Mouse (Mus musculus) thymus, postnatal 25 days (tissue): ENCODE measurements at regions not wholly inside any gene's neighbourhood (a gene's known extent, or its start where the extent isn't known, plus 50 kb on each side); places are given as distances from the start of the nearest gene placed in this dataset.

Experiments used
- DNase-seq: peaks from one replicate; pipeline ENCODE4 v3.0.0; 2022

GRCm38 (mm10) chr13:44210123-44210522 is 425.5 kb downstream of the Cd83 start:
- DNase-seq = peak; percentile 33

DNA sequence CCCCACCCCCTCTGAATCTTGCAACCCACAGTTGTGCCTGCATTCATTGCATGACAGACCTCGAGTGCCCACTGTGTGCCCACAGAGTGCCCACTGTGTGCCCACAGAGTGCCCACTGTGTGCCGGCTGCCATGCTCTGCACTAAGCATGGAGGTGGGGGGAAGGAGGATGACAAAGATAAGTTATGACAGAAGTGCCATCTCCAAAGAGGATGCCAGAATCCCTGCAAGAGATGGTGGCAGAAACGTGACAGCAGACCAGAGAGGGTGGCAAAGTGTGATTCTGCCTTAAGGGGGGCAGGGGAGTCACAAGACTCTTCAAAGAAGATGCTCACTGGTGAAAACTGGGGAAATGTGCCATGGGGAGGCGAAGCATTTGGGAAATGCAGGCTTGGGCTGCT is 427.8 kb downstream of the Cd83 start:
- DNase-seq = no peak

- no peak for DNase-seq
Observed at GRCm38 (mm10) chr13:44212936-44213335, 428.4 kb downstream of the Cd83 start.

- no peak for DNase-seq
Observed at GRCm38 (mm10) chr13:44218266-44218665, 433.7 kb downstream of the Cd83 start.

DNA sequence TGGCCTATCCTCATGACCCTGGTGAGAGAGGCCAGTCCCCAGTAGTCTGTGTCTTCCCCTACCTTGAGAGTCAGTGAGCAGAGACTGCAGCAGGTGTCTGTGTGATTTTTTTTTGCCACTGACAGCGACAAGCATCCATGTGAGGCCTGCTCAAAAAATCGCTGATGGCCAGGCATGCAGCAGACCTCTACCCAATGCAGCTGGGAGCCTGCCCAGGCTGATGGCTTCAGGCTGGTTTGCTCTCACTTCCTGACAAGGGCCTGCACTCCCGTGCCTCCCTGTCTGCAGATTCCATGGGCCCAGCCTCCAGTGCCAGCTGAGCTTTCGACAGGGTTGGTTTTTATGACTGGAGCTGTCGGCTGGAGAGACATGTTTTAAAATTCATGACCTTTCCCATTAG is 437.1 kb downstream of the Cd83 start:
- no peak for DNase-seq

DNA sequence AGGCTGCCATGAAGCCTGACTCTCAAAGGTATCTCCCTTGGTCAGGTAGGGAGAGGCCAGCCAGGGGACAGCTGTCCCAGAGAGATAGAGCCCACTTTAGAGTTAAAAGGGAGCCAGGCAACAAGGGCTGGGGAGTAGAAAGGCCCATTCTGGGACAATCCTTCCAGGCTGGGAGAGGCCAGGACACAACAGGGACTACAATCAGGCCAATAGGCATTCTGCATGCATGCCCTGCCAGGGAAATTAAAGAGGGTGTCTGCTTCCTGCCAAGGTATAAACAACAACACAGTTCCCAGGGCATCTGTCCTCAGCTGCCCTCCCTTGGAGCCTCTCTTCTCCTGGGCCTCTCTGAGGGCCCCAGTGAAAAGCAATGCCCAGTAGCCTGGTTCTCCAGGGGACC is 437.8 kb downstream of the Cd83 start:
- no peak for DNase-seq

DNA sequence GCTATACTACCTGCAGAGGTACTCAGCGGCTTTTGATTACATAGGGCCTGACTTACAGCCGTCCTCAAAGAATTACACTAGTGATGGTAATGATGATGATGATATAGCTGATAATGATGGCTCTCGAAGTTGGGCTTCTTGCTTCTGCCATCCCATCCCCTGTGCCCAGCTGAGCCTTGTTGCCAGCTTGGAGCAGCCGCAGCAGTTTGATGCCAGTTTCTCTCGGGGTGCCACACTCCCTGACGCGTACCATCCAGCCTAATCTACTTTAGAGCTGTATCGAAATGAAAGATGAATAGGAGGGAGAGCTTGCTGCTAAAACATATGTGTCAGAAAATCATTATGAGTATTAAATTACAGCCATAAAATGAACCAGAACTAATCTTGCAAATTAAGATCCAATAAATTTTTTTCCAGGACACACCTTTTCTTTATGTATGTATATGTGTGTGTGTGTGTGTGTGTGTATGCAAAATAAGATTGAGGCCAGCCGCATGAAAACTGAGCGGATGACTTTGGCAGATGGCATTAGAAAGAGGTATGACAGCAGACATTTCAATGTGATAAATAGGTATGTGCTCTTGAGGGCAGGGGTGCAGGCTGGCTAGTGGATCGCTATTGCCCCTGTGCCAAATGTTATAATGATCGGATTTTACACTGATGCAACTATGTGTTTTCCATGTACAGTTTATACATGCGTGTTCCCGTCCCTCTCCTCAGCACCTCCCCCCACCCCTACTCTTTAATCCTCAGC is 443.3 kb downstream of the Cd83 start:
- no peak for DNase-seq

DNA sequence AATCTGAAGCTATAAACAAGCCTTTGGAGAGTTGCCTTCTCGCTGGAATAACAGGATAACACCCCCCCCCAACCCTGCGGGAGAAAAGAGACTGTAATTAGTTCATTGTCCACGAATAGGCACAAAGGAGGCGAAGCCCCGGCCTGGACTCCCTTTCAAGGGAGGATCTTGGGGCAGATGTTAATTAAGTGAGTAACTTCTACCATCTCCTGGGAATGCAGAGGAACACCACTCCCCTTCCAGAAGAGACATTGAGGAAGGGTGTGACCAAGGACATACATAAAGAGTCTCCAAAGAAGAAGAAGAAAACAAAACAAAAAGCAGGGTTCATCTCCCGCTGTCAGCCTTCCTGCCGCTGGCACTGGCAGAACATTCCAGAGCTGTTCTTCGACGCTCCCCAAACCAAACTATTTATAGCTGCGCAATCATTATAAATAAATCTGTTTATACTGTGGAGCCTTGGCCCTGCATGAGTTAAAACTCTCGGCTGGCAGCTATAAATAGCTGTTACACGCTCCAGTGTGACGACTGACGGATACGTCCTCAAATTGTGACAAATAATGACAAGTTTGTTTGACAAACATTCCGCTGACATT is 444.1 kb downstream of the Cd83 start:
- no peak for DNase-seq

DNA sequence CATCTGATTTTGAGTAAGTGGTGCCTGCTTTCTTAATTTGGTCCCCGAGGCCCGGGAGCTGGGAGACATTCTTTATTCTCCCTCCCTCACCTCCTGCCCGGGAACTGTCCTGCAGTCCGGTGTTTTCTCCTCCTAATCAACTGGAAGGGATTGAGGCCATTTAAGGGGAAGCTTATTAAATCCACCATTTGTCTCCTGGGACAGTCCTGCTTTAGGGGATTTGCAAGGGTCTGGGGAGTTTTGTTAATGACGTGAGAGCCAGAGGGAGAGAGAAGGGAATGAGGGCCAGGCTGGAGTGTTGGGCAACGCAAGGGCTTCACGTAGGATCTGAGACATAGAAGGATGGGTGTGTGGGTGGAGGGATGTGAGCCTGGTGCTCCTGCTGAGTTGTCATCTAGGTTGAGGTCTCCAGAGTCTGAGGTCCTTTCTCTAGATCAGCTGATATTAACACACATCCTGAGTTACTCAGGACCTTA is 444.6 kb downstream of the Cd83 start:
- DNase-seq = no peak

- DNase-seq = no peak
Observed at GRCm38 (mm10) chr13:44231403-44231802, 446.8 kb downstream of the Cd83 start.

DNA sequence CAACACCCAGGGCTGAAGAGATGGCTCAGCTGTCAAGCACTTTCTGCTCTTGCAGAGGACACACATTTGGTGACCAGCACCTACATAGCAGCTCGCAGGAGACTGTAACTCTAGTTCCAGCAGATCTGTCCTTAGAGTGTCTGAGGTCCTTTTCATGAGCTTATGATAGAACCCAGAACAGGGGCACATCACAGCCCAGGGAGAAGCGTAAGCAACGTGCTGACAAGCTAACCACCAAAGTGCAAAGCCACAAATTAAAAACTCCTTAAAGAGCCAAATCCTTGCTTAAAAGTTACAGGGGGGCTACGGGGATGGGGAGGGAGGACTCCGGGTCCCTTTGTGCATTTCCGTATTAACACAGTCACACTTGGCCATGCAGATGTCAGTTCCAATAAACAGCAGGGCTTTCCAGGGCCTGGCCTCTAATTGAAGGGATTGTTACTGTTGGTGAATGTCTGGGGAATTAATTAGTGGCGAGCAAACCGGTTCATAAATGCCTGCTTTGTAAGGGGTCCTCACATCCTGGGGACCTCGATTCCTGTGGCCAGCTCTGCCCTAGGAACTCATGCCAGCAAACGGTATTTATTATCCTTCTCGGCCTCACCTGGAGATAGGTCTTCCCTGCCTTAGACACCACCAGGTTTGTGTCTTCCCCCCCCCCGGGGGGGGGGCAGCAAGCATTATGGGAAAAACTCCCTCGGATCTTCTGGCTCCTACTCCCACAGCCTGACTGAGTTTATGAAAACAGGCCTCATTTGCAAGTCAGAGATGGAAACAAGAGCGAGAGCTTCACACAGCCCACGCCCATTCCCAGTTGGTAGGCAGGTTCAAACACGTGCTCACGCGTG is 447.5 kb downstream of the Cd83 start:
- no peak for DNase-seq

GRCm38 (mm10) chr13:44232716-44233051 is 448.1 kb downstream of the Cd83 start:
- no peak for DNase-seq

DNA sequence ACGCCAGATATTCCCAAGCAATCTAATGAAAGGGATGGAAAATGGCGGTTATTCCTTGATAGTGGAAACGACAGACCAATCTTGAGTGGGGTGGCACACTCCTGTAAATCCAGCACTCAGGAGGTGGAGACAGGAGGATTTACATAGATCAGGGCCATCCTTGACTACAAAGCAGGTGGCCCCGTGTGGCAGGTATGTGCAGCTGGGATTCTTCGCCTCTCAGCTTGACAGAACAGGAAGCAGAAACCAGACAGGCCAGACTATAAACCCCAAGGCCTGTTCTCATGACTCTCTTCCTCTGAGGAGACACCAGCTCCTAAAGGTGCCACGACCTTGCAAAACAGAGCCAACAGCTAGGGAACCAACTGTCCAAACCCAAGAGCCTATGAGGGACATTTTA is 449.7 kb downstream of the Cd83 start:
- no peak for DNase-seq

DNA sequence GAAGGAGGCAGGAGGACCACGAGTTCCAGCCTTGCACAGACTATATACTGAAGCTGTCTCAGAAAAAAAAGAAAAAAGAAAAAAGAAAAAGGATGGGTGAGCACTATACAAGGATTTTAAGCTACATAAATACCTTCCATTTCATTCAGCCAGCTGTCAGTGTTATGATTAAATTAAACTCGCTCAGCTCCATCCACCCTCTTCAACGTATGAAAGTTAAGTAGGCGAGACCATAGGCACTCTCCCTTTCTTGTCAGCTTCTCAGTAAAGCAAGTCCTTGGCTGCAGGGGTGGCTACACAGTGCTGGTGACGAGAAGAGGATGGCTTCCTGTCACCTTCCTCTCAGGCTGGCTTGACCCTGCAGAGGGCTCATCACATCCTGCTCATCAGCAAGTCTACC is 450.7 kb downstream of the Cd83 start:
- DNase-seq = peak; percentile 23

DNA sequence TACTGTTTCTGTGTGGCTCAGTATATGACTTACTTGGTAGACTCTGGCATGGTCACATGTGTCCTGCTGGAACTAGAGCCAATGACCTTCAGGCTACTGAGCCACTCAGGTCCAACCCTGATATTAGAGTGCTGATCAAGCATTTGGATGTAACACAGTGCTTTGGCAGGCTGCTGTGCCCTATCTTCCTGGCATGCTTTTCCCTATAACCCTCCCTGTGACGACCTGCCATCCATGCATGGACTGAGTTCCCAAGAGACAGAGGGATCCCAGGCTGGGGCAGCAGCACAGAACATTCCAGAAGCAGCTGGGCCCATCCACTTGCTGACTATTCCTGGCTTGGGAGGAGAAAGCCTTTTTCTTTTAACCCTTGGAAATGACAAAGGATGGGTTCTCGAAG is 451.4 kb downstream of the Cd83 start:
- no peak for DNase-seq

DNA sequence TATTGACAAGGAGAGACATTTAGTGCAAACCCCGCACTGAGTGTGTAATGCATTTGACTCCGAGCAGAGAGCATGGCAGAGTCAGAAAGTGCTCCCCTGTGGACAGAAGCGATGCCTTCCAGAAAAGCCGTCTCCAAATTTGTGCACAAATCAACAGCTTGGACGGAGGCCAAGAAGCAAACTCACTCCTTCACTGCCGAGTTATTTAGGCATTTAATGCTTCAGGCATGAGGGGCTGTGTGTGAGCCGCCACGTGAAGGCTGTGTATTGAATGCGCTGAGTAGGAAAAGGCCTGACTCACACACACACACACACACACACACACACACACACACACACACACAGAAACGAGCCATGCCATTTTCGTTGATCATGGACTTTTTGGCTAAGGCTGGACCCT is 453.7 kb downstream of the Cd83 start:
- no peak for DNase-seq

GRCm38 (mm10) chr13:44243211-44243610 is 458.6 kb downstream of the Cd83 start:
- DNase-seq = no peak

DNA sequence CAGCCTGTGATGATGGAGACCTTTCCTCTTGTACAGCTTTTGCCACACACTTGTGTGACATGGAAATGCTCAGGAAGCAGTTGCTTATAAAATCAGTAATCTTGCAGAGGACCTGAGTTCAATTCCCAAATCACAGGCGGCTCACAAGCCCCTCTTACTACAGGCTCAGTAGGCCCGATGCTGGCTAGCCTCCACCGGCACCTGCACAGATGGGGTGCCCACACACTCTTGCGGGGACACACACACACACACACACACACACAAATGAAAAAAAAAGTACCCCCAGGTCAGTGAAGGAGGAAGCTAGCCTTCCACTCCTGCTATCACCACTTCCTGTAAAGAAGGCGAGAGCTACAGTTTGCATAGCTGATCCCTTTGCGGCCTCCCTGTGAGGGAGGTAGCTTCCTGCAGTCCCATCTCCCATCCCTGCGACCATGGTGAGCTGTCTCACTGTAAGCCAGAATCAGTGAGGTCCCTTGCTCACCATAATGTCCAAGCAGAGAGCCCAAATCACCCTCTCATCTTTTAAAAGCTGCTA is 462.2 kb downstream of the Cd83 start:
- DNase-seq = no peak

DNA sequence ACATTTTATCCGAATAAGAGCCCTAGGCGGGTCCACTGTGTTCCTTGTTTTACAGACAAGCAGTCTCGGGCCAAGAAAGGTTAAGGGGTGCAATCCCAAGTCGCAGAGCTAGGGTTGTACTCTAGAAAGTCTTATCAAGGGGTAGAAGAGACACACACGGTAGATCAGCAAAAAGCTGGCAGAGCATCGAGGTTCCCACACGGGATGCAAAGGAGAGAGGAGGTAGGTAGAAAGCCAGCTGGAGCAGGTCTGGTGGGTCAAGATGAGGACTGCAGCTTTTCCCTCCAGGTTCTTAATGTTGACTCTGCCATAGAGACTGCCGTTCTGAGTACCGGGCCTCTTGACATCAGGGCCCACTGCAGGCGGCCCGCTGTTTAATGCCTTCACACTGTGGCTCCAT is 463.3 kb downstream of the Cd83 start:
- no peak for DNase-seq

- no peak for DNase-seq
Observed at GRCm38 (mm10) chr13:44248401-44248800, 463.8 kb downstream of the Cd83 start.

DNA sequence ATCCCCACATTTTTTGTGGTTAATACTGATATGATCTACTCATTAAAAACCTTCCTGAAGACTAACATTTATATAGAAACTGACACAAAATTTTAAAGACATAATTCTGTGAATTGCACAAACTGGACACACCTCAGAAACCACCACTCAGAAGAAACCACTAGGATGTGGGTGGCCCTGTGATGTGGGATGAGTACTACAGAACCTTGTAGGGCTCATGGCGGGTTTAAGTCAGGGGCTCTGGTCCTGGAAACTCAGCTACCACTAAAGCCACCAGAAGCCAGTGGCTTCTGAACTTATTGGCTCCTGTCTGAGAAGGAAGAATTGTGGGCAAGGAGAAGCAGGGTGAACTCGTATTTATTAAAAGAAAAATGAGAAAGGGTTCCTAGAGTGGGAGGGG is 464.5 kb downstream of the Cd83 start:
- DNase-seq = no peak

DNA sequence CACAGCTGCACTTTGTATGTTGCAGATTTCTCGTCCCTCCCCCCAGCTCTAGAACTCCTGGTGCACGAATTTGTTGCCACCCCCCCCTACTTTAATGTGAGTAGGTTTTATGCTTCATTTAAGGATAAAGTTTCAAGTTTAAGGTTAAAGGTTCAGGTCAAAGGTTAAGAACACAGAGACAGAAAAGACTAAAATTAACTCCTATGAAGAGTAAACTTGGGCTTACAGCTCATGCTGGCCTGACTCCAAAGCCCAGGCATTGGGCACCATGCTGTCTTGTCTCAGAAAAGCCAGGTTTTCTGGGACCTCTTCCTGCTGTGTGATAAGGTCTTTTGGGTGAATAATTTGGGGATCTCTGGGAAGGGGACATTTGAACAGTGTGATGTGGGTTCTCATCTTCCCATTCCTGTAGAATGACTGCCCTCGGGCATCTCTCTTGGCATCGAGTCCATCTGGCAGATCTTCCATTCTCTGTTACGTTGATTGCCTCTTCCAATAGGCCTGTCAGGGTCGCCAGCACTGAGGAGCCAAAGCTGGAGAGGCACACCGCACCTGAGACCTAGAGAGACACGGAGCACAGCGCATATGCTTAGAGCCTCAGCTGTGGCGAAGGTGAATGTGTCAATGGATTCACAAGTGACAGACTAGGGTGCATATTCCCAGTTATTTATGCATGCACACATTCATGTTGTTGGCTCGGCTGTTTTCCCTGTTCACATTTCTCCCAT is 466.1 kb downstream of the Cd83 start:
- no peak for DNase-seq

DNA sequence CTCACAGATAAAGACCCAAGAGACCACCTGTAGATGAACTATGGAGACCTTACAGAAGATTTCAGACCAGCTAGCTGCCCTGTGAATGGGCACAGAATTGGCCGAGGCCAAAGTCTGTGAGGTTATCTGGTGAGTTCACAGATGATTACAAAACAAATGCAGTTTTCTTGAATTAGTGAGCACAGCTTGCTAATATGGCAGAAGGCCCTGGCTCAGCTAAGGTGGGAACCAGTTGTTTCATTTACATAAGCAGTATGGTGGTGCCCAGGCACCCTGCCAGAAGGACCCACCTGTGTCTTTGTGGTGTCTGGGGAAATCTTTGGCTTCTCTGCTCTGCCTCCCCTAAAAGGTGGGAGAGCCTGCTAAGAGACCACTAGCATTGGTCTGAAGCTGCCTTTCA is 466.9 kb downstream of the Cd83 start:
- no peak for DNase-seq
